Mouse (Mus musculus): Measurements from ENCODE around the gene Fcrla. TPM values are rescaled to one million over a fixed set of nuclear protein-coding genes. Genes with fewer than 3 reads are reported as not detected.

Fcrla gene
- 0.79 and 2.4 TPM in 2 replicates for polyA plus RNA-seq (2012; rRNA removed; ENCODE audit: low replicate concordance)

DNA sequence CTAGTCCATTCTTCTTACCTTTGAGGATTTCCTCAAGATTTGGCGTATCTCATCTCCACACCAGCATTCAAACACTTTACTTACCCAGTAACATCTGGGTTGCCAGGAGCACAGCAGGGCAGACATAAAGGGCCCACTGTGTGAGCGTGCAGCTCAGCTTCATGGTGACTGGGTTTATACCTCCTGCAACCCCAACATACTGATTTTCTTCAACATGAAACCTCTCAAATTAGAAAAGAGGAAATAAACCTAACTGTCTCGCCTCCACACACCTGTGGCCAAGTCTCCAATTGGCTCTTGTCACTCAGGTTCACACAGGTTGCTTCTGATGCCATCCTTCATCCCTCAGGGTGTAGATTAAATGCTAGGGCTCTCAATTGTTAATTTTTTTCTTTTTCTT is at the start of gene Fcrla:
TSS of gene Fcrla (minus strand) at position 206 of the 400 bp plus-strand sequence.

DNA sequence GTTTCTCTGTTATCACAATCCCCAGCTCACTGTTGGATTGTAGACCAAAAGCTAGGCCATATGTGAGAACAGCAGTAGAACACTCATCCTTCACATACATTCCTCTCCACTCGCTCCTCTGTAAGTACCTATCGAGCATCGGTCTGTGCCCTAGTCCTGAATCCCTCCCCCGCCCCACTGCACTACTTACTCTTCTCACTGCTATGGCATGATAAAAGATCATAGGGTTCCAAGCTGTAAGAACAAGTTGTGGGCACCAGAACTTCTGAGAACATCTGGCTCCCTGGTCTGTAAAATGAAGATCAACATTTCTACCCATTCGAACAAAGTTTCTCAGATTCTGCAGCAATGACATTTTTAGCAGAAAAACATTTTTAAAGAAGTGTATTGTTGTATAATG is 49.1 kb upstream of the Fcrla start, which contains the start of gene Fcgr2b:
TSS of gene Fcgr2b (minus strand) at position 101 of the 400 bp plus-strand sequence.

DNA sequence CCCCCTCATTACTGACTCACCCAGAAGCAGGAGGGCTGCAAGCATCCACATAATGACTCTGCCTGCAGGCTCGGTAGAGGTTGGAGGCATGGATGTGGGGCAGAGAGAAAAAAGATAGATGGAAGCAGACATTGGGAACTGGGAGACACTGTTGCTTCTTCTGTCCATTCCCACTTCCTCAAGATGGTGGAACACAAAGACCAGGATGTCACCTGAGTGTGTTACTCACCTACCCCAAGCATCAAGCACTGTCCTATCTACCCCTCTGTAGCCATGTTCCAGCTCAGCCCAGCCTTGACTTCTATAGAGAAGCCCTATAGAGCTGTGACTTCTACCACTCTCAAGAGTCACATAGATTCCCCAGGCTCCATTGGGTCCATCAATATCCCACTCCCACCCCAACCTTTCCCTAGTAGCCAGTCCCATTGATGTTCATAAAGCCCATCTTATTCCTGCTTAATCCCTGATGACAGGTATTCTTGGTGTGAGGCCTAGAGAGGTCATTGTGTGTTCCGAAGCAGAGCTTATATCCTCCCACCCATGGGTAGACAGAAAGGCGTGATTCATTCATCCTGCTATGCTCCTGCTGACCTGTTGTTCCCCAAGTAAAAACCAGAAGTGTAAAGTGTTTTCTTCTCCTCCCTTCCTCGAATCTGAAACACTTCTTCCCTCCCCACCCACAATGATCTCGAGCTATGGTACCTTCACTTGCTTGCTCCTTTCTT is 14.3 kb downstream of the Fcrla start, which contains the start of gene Fcrlb:
TSS of gene Fcrlb (minus strand) at position 51 of the 725 bp plus-strand sequence.

DNA sequence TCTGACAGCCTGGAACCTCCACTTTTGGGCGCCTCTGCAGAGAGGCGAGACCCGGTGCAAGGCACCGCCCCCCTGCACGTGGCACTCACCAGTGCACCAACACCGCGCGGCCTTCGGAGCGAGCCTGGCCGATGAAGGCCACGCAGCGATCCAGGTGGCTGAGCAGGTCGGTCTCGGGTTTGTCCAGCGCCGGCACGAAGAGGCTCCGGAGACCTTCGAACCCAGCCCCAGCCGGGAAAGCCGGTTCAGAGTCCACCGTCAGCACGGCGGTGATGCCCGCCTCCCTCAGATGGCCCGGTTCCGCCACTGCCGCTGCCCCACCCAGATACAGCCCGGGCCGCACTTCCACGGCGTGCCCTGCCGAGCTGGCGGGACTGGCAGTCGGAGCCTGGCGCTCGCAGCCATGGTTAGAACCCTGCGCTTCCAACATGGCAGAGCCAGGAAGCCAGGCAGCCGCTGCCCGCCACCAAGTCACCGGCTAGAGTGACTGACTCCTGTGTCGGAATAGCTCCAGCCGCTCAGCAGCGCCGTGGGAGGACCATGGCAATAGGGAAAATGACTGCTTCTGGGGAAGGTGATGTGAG is 42.3 kb downstream of the Fcrla start, which contains the start of the genes Gm26620 and Dusp12:
TSS of gene Gm26620 (plus strand) at position 88 of the 584 bp plus-strand sequence.
TSS of gene Dusp12 (minus strand) at position 563 of the 584 bp plus-strand sequence.

DNA sequence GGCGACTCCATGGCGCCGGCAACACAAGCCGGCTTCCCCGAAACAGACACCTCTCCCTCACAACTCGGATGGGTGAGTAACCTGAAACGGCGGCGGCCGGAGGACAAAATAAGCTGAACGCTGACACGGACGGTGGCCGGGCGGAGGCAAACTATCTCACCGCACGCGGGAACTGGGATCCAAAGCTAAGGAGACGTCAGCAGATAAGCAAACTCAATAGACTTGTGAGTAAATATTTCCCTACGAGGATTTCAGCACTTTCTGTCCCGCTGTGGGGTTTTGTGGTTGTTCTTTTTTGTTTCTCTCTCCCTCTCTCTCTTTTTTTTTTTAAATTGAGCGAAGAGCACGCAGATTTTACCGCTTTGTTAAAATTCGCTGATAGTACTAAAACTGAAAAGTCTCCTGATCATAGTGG is 59.7 kb downstream of the Fcrla start, which contains the start of gene Atf6:
TSS of gene Atf6 (minus strand) at position 81 of the 415 bp plus-strand sequence.

Other genes with a start within 250 kb of the Fcrla start
- 16.3 and 17.5 TPM in 2 replicates for gene Atf6, start 59.8 kb downstream of the Fcrla start, polyA plus RNA-seq (2012; rRNA removed; ENCODE audit: low replicate concordance)
- gene Gm26620, start 42.5 kb downstream of the Fcrla start, polyA plus RNA-seq (2012; rRNA removed; ENCODE audit: low replicate concordance): 0.75 and 1.2 TPM in 2 replicates
- 10.4 and 24.2 TPM in 2 replicates for gene Dusp12, start 42.0 kb downstream of the Fcrla start, polyA plus RNA-seq (2012; rRNA removed; ENCODE audit: low replicate concordance)
- 0.09 and 0.40 TPM in 2 replicates for gene Fcrlb, start 14.6 kb downstream of the Fcrla start, polyA plus RNA-seq (2012; rRNA removed; ENCODE audit: low replicate concordance)
- 38.9 and 43.1 TPM in 2 replicates for gene Fcgr2b, start 49.0 kb upstream of the Fcrla start, polyA plus RNA-seq (2012; rRNA removed; ENCODE audit: low replicate concordance)
- 1.5 and 5.4 TPM in 2 replicates for gene Fcgr4, start 91.3 kb upstream of the Fcrla start, polyA plus RNA-seq (2012; rRNA removed; ENCODE audit: low replicate concordance)
- 35.0 and 43.9 TPM in 2 replicates for gene Fcgr3, start 137.4 kb upstream of the Fcrla start, polyA plus RNA-seq (2012; rRNA removed; ENCODE audit: low replicate concordance)
- 6.9 and 8.9 TPM in 2 replicates for gene Cfap126, start 186.3 kb upstream of the Fcrla start, polyA plus RNA-seq (2012; rRNA removed; ENCODE audit: low replicate concordance)
- gene Sdhc, start 223.0 kb upstream of the Fcrla start, polyA plus RNA-seq (2012; rRNA removed; ENCODE audit: low replicate concordance): 312 and 379 TPM in 2 replicates
- 5.5 and 11.1 TPM in 2 replicates for gene Mpz, start 223.1 kb upstream of the Fcrla start, polyA plus RNA-seq (2012; rRNA removed; ENCODE audit: low replicate concordance)